In the genomic region with DNA sequence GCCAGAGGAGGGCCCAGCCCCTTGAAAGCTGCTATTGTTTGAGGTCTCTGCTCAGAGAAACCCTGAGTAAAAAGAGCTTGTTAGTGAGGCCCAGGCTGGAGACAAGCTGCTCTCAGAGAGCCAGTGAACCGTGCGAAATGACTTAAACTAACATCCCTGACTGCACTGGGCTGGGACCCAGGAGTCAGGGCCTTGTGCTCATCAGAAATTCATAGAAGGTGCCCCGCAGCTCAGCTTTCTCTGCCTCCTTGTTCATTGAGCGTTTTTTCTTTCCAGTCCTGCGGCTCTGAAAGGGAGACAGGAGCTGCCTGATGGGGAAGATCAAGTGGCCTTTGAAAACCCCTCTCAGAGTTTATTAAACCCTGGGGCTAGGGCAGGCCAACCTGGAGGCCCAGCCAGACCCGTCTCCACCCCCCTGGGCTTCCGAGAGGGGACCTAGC, we compare ENCODE assay signal across 9 mouse cellular contexts.
DNase-seq lines count a peak whose midpoint lies in the region; ATAC-seq and TF ChIP-seq lines count a peak whose summit lies in the region.
"Had no signal": no experiment of that assay in that cellular context is flagged by ENCODE, and none has a peak within 500 bp of the region (broad histone marks: within the 10 kb centered on the region; RNA-seq: fewer than 3 reads in every experiment).

No protein-coding gene starts in this region.

- H3K36me3 ChIP-seq in intestine, embryonic 14.5 days (ENCODE audit: control insufficient read depth, insufficient read depth, low read length): no peaks in the 10 kb centered on the region
- no peaks in the 10 kb centered on the region for H3K36me3 ChIP-seq in intestine, postnatal 0 days (ENCODE audit: control insufficient read depth, insufficient read depth)
- no peaks in the 10 kb centered on the region for H3K36me3 ChIP-seq in forebrain, embryonic 12.5 days (replicated peaks)
- H3K36me3 ChIP-seq in kidney, embryonic 14.5 days (ENCODE audit: control insufficient read depth, insufficient read depth, low read length): no peaks in the 10 kb centered on the region
- H3K36me3 ChIP-seq in limb, embryonic 15.5 days: no peaks in the 10 kb centered on the region
- H3K36me3 ChIP-seq in liver, postnatal 0 days (replicated peaks; ENCODE audit: insufficient read depth, low read length): no peaks in the 10 kb centered on the region

- peak overlapping the region; percentile 74 for H3K27ac ChIP-seq in intestine, embryonic 14.5 days (ENCODE audit: low read depth)
- H3K27ac ChIP-seq in intestine, postnatal 0 days (ENCODE audit: low read depth, low read length): no peak overlapping the region
- peak overlapping the region; percentile 87 for H3K27ac ChIP-seq in forebrain, embryonic 12.5 days
- H3K27ac ChIP-seq in kidney, embryonic 14.5 days (ENCODE audit: low read depth, low read length): peak overlapping the region; percentile 65
- H3K27ac ChIP-seq in limb, embryonic 15.5 days: peak overlapping the region; percentile 87
- H3K27ac ChIP-seq in liver, postnatal 0 days (ENCODE audit: low read depth): no peak overlapping the region
- H3K27ac ChIP-seq in gastrocnemius, adult 2 months: no peak overlapping the region
- H3K27ac ChIP-seq: macrophage had no signal

- TF ChIP-seq EP300 in liver, postnatal 0 days (IDR thresholded peaks at IDR 0.05; ENCODE audit: low read depth): no peak

- intact Hi-C loops in gastrocnemius, adult 2 months (cut with DNase I): no loop called here

- 0 out of 2 replicates have a peak overlapping the region, but pooled peaks have one; percentile 20 for H3K9ac ChIP-seq in intestine, embryonic 14.5 days (ENCODE audit: low read length)
- H3K9ac ChIP-seq in intestine, postnatal 0 days (ENCODE audit: low read depth, low read length): no peak overlapping the region
- H3K9ac ChIP-seq in forebrain, embryonic 12.5 days: no peak overlapping the region
- H3K9ac ChIP-seq in kidney, embryonic 14.5 days (ENCODE audit: low read depth, low read length): no peak overlapping the region
- 0 out of 2 replicates have a peak overlapping the region, but pooled peaks have one; percentile 2 for H3K9ac ChIP-seq in limb, embryonic 15.5 days
- H3K9ac ChIP-seq in liver, postnatal 0 days (replicated peaks): no peak overlapping the region

- H3K4me3 ChIP-seq in intestine, embryonic 14.5 days (ENCODE audit: low read depth, low read length): no peak overlapping the region
- no peak overlapping the region for H3K4me3 ChIP-seq in intestine, postnatal 0 days (ENCODE audit: low read depth, low read length)
- H3K4me3 ChIP-seq in forebrain, embryonic 12.5 days (replicated peaks): no peak overlapping the region
- H3K4me3 ChIP-seq in kidney, embryonic 14.5 days (ENCODE audit: low read length): no peak overlapping the region
- no peak overlapping the region for H3K4me3 ChIP-seq in limb, embryonic 15.5 days
- H3K4me3 ChIP-seq in liver, postnatal 0 days (ENCODE audit: low read depth, low read length): no peak overlapping the region
- H3K4me3 ChIP-seq in gastrocnemius, adult 2 months: no peak overlapping the region

- no peaks in the 10 kb centered on the region for H3K9me3 ChIP-seq in intestine, embryonic 14.5 days (ENCODE audit: control insufficient read depth, low read length)
- no peaks in the 10 kb centered on the region for H3K9me3 ChIP-seq in intestine, postnatal 0 days (ENCODE audit: control insufficient read depth)
- no peaks in the 10 kb centered on the region for H3K9me3 ChIP-seq in forebrain, embryonic 12.5 days
- no peaks in the 10 kb centered on the region for H3K9me3 ChIP-seq in kidney, embryonic 14.5 days (ENCODE audit: control insufficient read depth, low read length)
- H3K9me3 ChIP-seq in limb, embryonic 15.5 days: no peaks in the 10 kb centered on the region
- no peaks in the 10 kb centered on the region for H3K9me3 ChIP-seq in liver, postnatal 0 days (ENCODE audit: low read length)

- 37% methylated on average over 7 of the region's 7 CpGs for WGBS in intestine, embryonic 14.5 days
- WGBS in intestine, postnatal 0 days: 59% methylated on average over 7 of the region's 7 CpGs
- 3% methylated on average over 7 of the region's 7 CpGs for WGBS in forebrain, embryonic 12.5 days
- WGBS in kidney, embryonic 14.5 days: 20% methylated on average over 7 of the region's 7 CpGs
- WGBS in limb, embryonic 15.5 days: 25% methylated on average over 7 of the region's 7 CpGs
- WGBS in liver, postnatal 0 days (ENCODE audit: insufficient replicate concordance): 64% methylated on average over 7 of the region's 7 CpGs

- peaks cover 73% of the 10 kb centered on the region for H3K4me1 ChIP-seq in intestine, embryonic 14.5 days (replicated peaks; ENCODE audit: control insufficient read depth, insufficient read depth, low read length)
- no peaks in the 10 kb centered on the region for H3K4me1 ChIP-seq in intestine, postnatal 0 days (replicated peaks; ENCODE audit: control insufficient read depth, insufficient read depth, low read length)
- peaks cover 86% of the 10 kb centered on the region for H3K4me1 ChIP-seq in forebrain, embryonic 12.5 days
- H3K4me1 ChIP-seq in kidney, embryonic 14.5 days (ENCODE audit: control insufficient read depth, insufficient read depth, low read length): peaks cover 55% of the 10 kb centered on the region
- H3K4me1 ChIP-seq in limb, embryonic 15.5 days: peaks cover 96% of the 10 kb centered on the region
- peaks cover 6% of the 10 kb centered on the region; the same call in 1 of the 2 replicates for H3K4me1 ChIP-seq in liver, postnatal 0 days (ENCODE audit: insufficient read depth)

- no peak for ATAC-seq in intestine, embryonic 14.5 days (replicated peaks; ENCODE audit: low FRiP score, low TSS enrichment, low read depth)
- no peak for ATAC-seq in intestine, postnatal 0 days
- ATAC-seq in forebrain, embryonic 12.5 days (ENCODE audit: low FRiP score): peak; percentile 95
- peak; percentile 71 for ATAC-seq in kidney, embryonic 14.5 days (ENCODE audit: low FRiP score, low TSS enrichment)
- ATAC-seq in limb, embryonic 15.5 days (ENCODE audit: insufficient number of reproducible peaks, low FRiP score, low TSS enrichment, low read depth): no peak
- ATAC-seq in inflammation-experienced regulatory T-cells, adult 6 months: no peak
- no peak for ATAC-seq in liver, postnatal 0 days

- H3K4me2 ChIP-seq in intestine, embryonic 14.5 days (ENCODE audit: low read length): no peak overlapping the region
- H3K4me2 ChIP-seq in intestine, postnatal 0 days (replicated peaks; ENCODE audit: low read depth): no peak overlapping the region
- H3K4me2 ChIP-seq in forebrain, embryonic 12.5 days: peak overlapping the region; percentile 5
- H3K4me2 ChIP-seq in kidney, embryonic 14.5 days (replicated peaks; ENCODE audit: low read depth, low read length): no peak overlapping the region
- H3K4me2 ChIP-seq in limb, embryonic 15.5 days: no peak overlapping the region
- no peak overlapping the region for H3K4me2 ChIP-seq in liver, postnatal 0 days (ENCODE audit: low read depth, low read length)

- H3K27me3 ChIP-seq in intestine, embryonic 14.5 days (replicated peaks; ENCODE audit: control insufficient read depth, insufficient read depth, low read length): no peaks in the 10 kb centered on the region
- no peaks in the 10 kb centered on the region; the same call in 1 of the 2 replicates for H3K27me3 ChIP-seq in intestine, postnatal 0 days (replicated peaks; ENCODE audit: control insufficient read depth, insufficient read depth, low read length)
- peaks cover 85% of the 10 kb centered on the region for H3K27me3 ChIP-seq in forebrain, embryonic 12.5 days
- peaks cover 5% of the 10 kb centered on the region; the same call in 1 of the 2 replicates for H3K27me3 ChIP-seq in kidney, embryonic 14.5 days (ENCODE audit: control insufficient read depth, insufficient read depth, low read length)
- H3K27me3 ChIP-seq in limb, embryonic 15.5 days: no peaks in the 10 kb centered on the region
- H3K27me3 ChIP-seq in liver, postnatal 0 days (ENCODE audit: insufficient read depth, low read length): no peaks in the 10 kb centered on the region

- no peak for DNase-seq in intestine, embryonic 14.5 days (ENCODE audit: low spot score)
- no peak for DNase-seq in liver, postnatal 0 days
- DNase-seq in gastrocnemius, adult 2 months: no peak

- no peak for TF ChIP-seq CTCF in intestine, postnatal 0 days (IDR thresholded peaks at IDR 0.05; ENCODE audit: low read depth)
- no peak for TF ChIP-seq CTCF in liver, postnatal 0 days (IDR thresholded peaks at IDR 0.05; ENCODE audit: low read depth)
- no peak for TF ChIP-seq CTCF in gastrocnemius, adult 2 months (IDR thresholded peaks at IDR 0.05)

Comparison
In these comparisons a context has a peak if more than half of its experiments do, and no peak if none do; other contexts are left out.
1. H3K27ac ChIP-seq: peak in intestine, embryonic 14.5 days (single experiment), forebrain, embryonic 12.5 days (single experiment), kidney, embryonic 14.5 days (single experiment) and limb, embryonic 15.5 days (single experiment); none in intestine, postnatal 0 days (single experiment), liver, postnatal 0 days (single experiment) and gastrocnemius, adult 2 months (single experiment).
2. H3K9ac ChIP-seq: peak in intestine, embryonic 14.5 days (single experiment) and limb, embryonic 15.5 days (single experiment); none in intestine, postnatal 0 days (single experiment), forebrain, embryonic 12.5 days (single experiment), kidney, embryonic 14.5 days (single experiment) and liver, postnatal 0 days (single experiment).
3. ATAC-seq: peak in forebrain, embryonic 12.5 days (single experiment) and kidney, embryonic 14.5 days (single experiment); none in intestine, embryonic 14.5 days (single experiment), intestine, postnatal 0 days (single experiment), limb, embryonic 15.5 days (single experiment), inflammation-experienced regulatory T-cells, adult 6 months (single experiment) and liver, postnatal 0 days (single experiment).